Mouse (Mus musculus): Measurements from ENCODE around the gene Gpr19. TPM values are rescaled to one million over a fixed set of nuclear protein-coding genes. Genes with fewer than 3 reads are reported as not detected.

The Gpr19 gene
- total RNA-seq, 1 experiment: 34.7 TPM

DNA sequence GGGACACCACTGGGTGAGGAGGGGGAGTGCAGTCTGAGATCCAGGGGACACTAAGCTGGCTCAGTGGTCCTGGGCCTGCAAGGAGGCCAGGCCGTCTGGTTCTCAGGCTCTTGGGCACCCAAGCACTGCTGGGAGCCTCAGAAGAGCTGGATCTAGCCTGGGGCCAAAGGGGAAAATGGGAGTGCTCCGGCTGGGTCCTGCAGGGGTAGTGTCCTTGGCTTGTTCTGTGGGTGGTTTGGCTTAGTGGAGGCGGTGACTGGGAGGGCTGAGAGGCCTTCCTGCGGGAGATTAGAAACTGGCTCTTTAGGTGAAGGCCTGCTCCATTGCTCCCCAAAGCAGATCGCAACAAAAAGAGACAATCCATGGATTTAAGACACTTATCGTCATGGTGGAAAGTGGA, 52.1 kb downstream of the Gpr19 start:
- Histone ChIP-seq H3K36me3 (ENCODE audit: control insufficient read depth, insufficient read depth, low read length, poor library complexity, severe bottlenecking) (no peaks in the 10 kb centered on the region), H3K9me3 (ENCODE audit: control insufficient read depth, insufficient read depth, low read depth, low read length) (no peaks in the 10 kb centered on the region), H3K4me3 (ENCODE audit: insufficient read depth in 1 of 2, low read depth in 1 of 2, low read length in 2 of 2, poor library complexity in 1 of 2, severe bottlenecking in 1 of 2) (no peak overlapping the region), H3K27ac (ENCODE audit: insufficient read depth, low read depth, low read length, poor library complexity, severe bottlenecking) (no peak overlapping the region), H3K4me1 (ENCODE audit: control insufficient read depth in 2 of 2, insufficient read depth in 2 of 2, low read length in 2 of 2, poor library complexity in 1 of 2) (peaks cover 0 to 5% of the 10 kb centered on the region in 2 experiments; a peak in 1 of 4 replicates), H3K9ac (ENCODE audit: insufficient read depth, low read depth, low read length, poor library complexity, severe bottlenecking) (no peak overlapping the region)
- in situ Hi-C loops (cut with MboI; ENCODE audit: low sequenced_read_pairs in 2 of 2, unreplicated experiment in 2 of 2): loop anchor here in 1 of 2 experiments (25.0 kb wide), 1 partner anchor 184 kb away; no protein-coding TSS in a partner anchor
- TF ChIP-seq MAFK (IDR thresholded peaks at IDR 0.05; ENCODE audit: insufficient read depth, low read depth, low read length) (no peak), HCFC1 (IDR thresholded peaks at IDR 0.05; ENCODE audit: borderline replicate concordance, insufficient read depth, low read length) (no peak), ZNF384 (IDR thresholded peaks at IDR 0.05; ENCODE audit: low read depth, low read length) (no peak), CHD2 (IDR thresholded peaks at IDR 0.05; ENCODE audit: low read depth, low read length) (no peak), ZC3H11A (IDR thresholded peaks at IDR 0.05; ENCODE audit: borderline replicate concordance, low read depth, low read length) (no peak)
- no peak for DNase-seq (ENCODE audit: low read depth, low spot score)

DNA sequence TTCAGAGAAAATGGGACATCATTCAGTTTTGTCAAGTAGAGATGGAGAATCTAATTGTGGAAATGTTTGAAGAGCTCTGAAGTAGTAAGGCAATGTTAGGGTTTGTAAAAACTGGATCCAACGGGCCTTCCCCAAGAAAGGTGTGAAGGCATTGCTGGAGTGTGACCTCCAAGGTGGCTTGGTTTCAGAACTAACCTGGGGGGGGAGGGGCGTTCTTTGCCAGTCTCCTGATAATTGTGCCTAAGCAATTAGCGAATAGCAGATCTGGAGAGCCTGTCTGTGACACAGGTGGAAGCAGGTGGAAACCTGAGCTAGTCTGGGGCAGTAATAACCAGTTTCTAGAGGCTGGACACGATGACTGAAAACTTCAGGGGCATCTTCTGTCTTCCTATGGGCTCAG, 52.7 kb downstream of the Gpr19 start:
- H3K36me3 ChIP-seq (ENCODE audit: control insufficient read depth, insufficient read depth, low read length, poor library complexity, severe bottlenecking): no peaks in the 10 kb centered on the region
- no peak overlapping the region for H3K9ac ChIP-seq (ENCODE audit: insufficient read depth, low read depth, low read length, poor library complexity, severe bottlenecking)
- DNase-seq (ENCODE audit: low read depth, low spot score): no peak
- no peak for TF ChIP-seq HCFC1 (IDR thresholded peaks at IDR 0.05; ENCODE audit: borderline replicate concordance, insufficient read depth, low read length)
- TF ChIP-seq ZNF384 (IDR thresholded peaks at IDR 0.05; ENCODE audit: low read depth, low read length): no peak
- no peak for TF ChIP-seq ZC3H11A (IDR thresholded peaks at IDR 0.05; ENCODE audit: borderline replicate concordance, low read depth, low read length)
- no peak for TF ChIP-seq CHD2 (IDR thresholded peaks at IDR 0.05; ENCODE audit: low read depth, low read length)
- no peak for TF ChIP-seq MAFK (IDR thresholded peaks at IDR 0.05; ENCODE audit: insufficient read depth, low read depth, low read length)
- H3K27ac ChIP-seq (ENCODE audit: insufficient read depth, low read depth, low read length, poor library complexity, severe bottlenecking): no peak overlapping the region
- H3K4me3 ChIP-seq (ENCODE audit: insufficient read depth in 1 of 2, low read depth in 1 of 2, low read length in 2 of 2, poor library complexity in 1 of 2, severe bottlenecking in 1 of 2): no peak overlapping the region
- H3K4me1 ChIP-seq (ENCODE audit: control insufficient read depth in 2 of 2, insufficient read depth in 2 of 2, low read length in 2 of 2, poor library complexity in 1 of 2): peaks cover 0 to 5% of the 10 kb centered on the region in 2 experiments; a peak in 1 of 4 replicates
- in situ Hi-C loops (cut with MboI; ENCODE audit: low sequenced_read_pairs in 2 of 2, unreplicated experiment in 2 of 2): loop anchor here in 1 of 2 experiments (25.0 kb wide), 1 partner anchor 183 kb away; no protein-coding TSS in a partner anchor
- no peaks in the 10 kb centered on the region for H3K9me3 ChIP-seq (ENCODE audit: control insufficient read depth, insufficient read depth, low read depth, low read length)

DNA sequence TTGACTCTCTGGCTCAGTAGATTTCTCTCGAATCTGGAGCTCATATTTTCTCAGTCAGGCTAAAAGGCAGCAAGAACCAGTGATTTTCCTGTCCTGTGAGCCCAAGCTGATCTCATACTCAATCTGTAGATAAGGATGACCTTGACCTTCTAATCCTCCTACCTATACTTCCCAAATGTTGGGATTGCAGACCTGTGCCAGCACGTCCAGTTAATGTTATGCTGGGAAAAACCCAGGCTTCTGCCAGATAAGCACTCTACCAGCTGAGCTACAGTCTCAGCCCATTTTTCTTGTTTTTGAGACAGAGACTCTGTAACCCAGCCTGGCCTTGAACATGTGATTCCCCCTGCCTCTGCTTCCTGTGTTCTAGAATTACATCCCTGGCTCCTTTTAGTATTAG, 58.0 kb downstream of the Gpr19 start:
- H3K4me3 ChIP-seq (ENCODE audit: insufficient read depth in 1 of 2, low read depth in 1 of 2, low read length in 2 of 2, poor library complexity in 1 of 2, severe bottlenecking in 1 of 2): no peak overlapping the region
- no peaks in the 10 kb centered on the region for H3K36me3 ChIP-seq (ENCODE audit: control insufficient read depth, insufficient read depth, low read length, poor library complexity, severe bottlenecking)
- H3K27ac ChIP-seq (ENCODE audit: insufficient read depth, low read depth, low read length, poor library complexity, severe bottlenecking): no peak overlapping the region
- DNase-seq (ENCODE audit: low read depth, low spot score): no peak
- no peaks in the 10 kb centered on the region for H3K9me3 ChIP-seq (ENCODE audit: control insufficient read depth, insufficient read depth, low read depth, low read length)
- in situ Hi-C loops (cut with MboI; ENCODE audit: low sequenced_read_pairs in 2 of 2, unreplicated experiment in 2 of 2): loop anchor here in 1 of 2 experiments (25.0 kb wide), 1 partner anchor 178 kb away; no protein-coding TSS in a partner anchor
- TF ChIP-seq CHD2 (IDR thresholded peaks at IDR 0.05; ENCODE audit: low read depth, low read length): no peak
- no peak for TF ChIP-seq MAFK (IDR thresholded peaks at IDR 0.05; ENCODE audit: insufficient read depth, low read depth, low read length)
- no peak for TF ChIP-seq ZNF384 (IDR thresholded peaks at IDR 0.05; ENCODE audit: low read depth, low read length)
- no peak for TF ChIP-seq HCFC1 (IDR thresholded peaks at IDR 0.05; ENCODE audit: borderline replicate concordance, insufficient read depth, low read length)
- no peak for TF ChIP-seq ZC3H11A (IDR thresholded peaks at IDR 0.05; ENCODE audit: borderline replicate concordance, low read depth, low read length)
- H3K9ac ChIP-seq (ENCODE audit: insufficient read depth, low read depth, low read length, poor library complexity, severe bottlenecking): no peak overlapping the region
- H3K4me1 ChIP-seq (ENCODE audit: control insufficient read depth in 2 of 2, insufficient read depth in 2 of 2, low read length in 2 of 2, poor library complexity in 1 of 2): no peaks in the 10 kb centered on the region

DNA sequence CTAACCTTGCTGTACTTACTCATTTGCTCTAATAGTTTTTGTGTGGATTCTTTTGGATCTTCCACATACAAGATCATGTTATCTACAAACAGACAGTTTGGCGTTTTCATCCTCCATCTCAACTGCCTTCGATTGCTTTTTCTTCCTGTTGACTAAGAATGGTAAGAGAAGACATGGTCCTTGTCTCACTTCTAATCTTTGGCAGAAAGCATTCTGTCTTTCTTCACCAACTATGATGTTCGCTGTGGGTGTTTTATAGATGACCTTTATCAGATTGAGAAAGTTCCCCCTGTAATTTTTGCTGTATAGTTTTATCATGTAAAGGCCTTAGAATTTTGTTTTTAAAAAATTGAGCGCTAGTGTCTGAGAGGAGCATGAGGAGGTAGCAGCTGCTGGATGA, 60.3 kb downstream of the Gpr19 start:
- in situ Hi-C loops (cut with MboI; ENCODE audit: low sequenced_read_pairs in 2 of 2, unreplicated experiment in 2 of 2): loop anchor here in 1 of 2 experiments (25.0 kb wide), 1 partner anchor 176 kb away; no protein-coding TSS in a partner anchor
- no peak overlapping the region for H3K27ac ChIP-seq (ENCODE audit: insufficient read depth, low read depth, low read length, poor library complexity, severe bottlenecking)
- DNase-seq (ENCODE audit: low read depth, low spot score): no peak
- no peak overlapping the region for H3K9ac ChIP-seq (ENCODE audit: insufficient read depth, low read depth, low read length, poor library complexity, severe bottlenecking)
- H3K4me1 ChIP-seq (ENCODE audit: control insufficient read depth in 2 of 2, insufficient read depth in 2 of 2, low read length in 2 of 2, poor library complexity in 1 of 2): no peaks in the 10 kb centered on the region
- no peak for TF ChIP-seq ZNF384 (IDR thresholded peaks at IDR 0.05; ENCODE audit: low read depth, low read length)
- no peak for TF ChIP-seq HCFC1 (IDR thresholded peaks at IDR 0.05; ENCODE audit: borderline replicate concordance, insufficient read depth, low read length)
- no peak overlapping the region for H3K4me3 ChIP-seq (ENCODE audit: insufficient read depth in 1 of 2, low read depth in 1 of 2, low read length in 2 of 2, poor library complexity in 1 of 2, severe bottlenecking in 1 of 2)
- no peaks in the 10 kb centered on the region for H3K36me3 ChIP-seq (ENCODE audit: control insufficient read depth, insufficient read depth, low read length, poor library complexity, severe bottlenecking)
- H3K9me3 ChIP-seq (ENCODE audit: control insufficient read depth, insufficient read depth, low read depth, low read length): no peaks in the 10 kb centered on the region
